Mouse (Mus musculus): ENCODE measurements around the gene Lrrc56. TPM values are rescaled to one million over a fixed set of nuclear protein-coding genes. Genes with fewer than 3 reads are reported as not detected.
A peak's percentile ranks its signal among the peaks of the same experiment; 100 is the strongest.

The Lrrc56 gene
- total RNA-seq, 4 experiments from 2014 or later: 3.5 to 5.7 (median 5.3) TPM

GRCm38 (mm10) chr7:141191796-141192685, 1.9 kb upstream of the Lrrc56 start:
- DNase-seq (ENCODE audit: low spot score in 2 of 2): no peak

GRCm38 (mm10) chr7:141192776-141193347, 1.1 kb upstream of the Lrrc56 start:
- DNase-seq (ENCODE audit: low spot score in 2 of 2): no peak

- peak in 1 of 2 experiments; percentile 37 for DNase-seq (ENCODE audit: low spot score in 2 of 2)
Observed at GRCm38 (mm10) chr7:141193348-141193856, 555 bp upstream of the Lrrc56 start.

- no peak for DNase-seq (ENCODE audit: low spot score in 2 of 2)
Observed at GRCm38 (mm10) chr7:141194409-141194808, 452 bp downstream of the Lrrc56 start.

GRCm38 (mm10) chr7:141194830-141195229, 873 bp downstream of the Lrrc56 start:
- peak; percentile 69 to 86 for DNase-seq (ENCODE audit: low spot score in 2 of 2)

GRCm38 (mm10) chr7:141195754-141196153, 1.8 kb downstream of the Lrrc56 start:
- no peak for DNase-seq (ENCODE audit: low spot score in 2 of 2)

- no peak for DNase-seq (ENCODE audit: low spot score in 2 of 2)
Observed at GRCm38 (mm10) chr7:141196619-141197282, 2.8 kb downstream of the Lrrc56 start.

- no peak for DNase-seq (ENCODE audit: low spot score in 2 of 2)
Observed at GRCm38 (mm10) chr7:141198121-141198520, 4.2 kb downstream of the Lrrc56 start.

- no peak for DNase-seq (ENCODE audit: low spot score in 2 of 2)
Observed at GRCm38 (mm10) chr7:141204546-141204945, 10.6 kb downstream of the Lrrc56 start.

GRCm38 (mm10) chr7:141205504-141205903, 11.5 kb downstream of the Lrrc56 start:
- DNase-seq (ENCODE audit: low spot score in 2 of 2): no peak

- DNase-seq (ENCODE audit: low spot score in 2 of 2): no peak
Observed at GRCm38 (mm10) chr7:141206182-141206937, 12.4 kb downstream of the Lrrc56 start.

- DNase-seq (ENCODE audit: low spot score in 2 of 2): no peak
Observed at GRCm38 (mm10) chr7:141209526-141209925, 15.6 kb downstream of the Lrrc56 start.

GRCm38 (mm10) chr7:141210137-141210536, 16.2 kb downstream of the Lrrc56 start:
- no peak for DNase-seq (ENCODE audit: low spot score in 2 of 2)

- no peak for DNase-seq (ENCODE audit: low spot score in 2 of 2)
Observed at GRCm38 (mm10) chr7:141210606-141211131, 16.7 kb downstream of the Lrrc56 start.

- DNase-seq (ENCODE audit: low spot score in 2 of 2): no peak
Observed at GRCm38 (mm10) chr7:141213133-141213532, 19.2 kb downstream of the Lrrc56 start.

GRCm38 (mm10) chr7:141213605-141214235, 19.8 kb downstream of the Lrrc56 start, which contains the start of gene Lmntd2:
Lmntd2 (minus strand) TSS chr7:141214080.
- no peak for DNase-seq (ENCODE audit: low spot score in 2 of 2)

GRCm38 (mm10) chr7:141214310-141214709, 20.4 kb downstream of the Lrrc56 start:
- DNase-seq (ENCODE audit: low spot score in 2 of 2): no peak

- peak; percentile 52 to 82 for DNase-seq (ENCODE audit: low spot score in 2 of 2)
Observed at GRCm38 (mm10) chr7:141215101-141215879, 21.3 kb downstream of the Lrrc56 start, which contains the start of gene Rassf7. Rassf7 (plus strand) TSS chr7:141215860.
